Mouse (Mus musculus) cortical plate, adult 2 months (tissue): Measurements from ENCODE around the gene Cenpm.

Experiments used
- CTCF ChIP-seq: fragments of 200-500 bp; IDR thresholded peaks from 2 replicates; pipeline ENCODE4 v1.5.1; 2011; ENCODE audit warnings: mild to moderate bottlenecking, control low read depth, low read length; ENCODE audit not compliant: insufficient read depth; ENCODE audit errors: extremely low read depth
- POLR2A ChIP-seq: fragments of 200-500 bp; IDR thresholded peaks from 2 replicates; pipeline ENCODE4 v1.6.1; 2011; ENCODE audit warnings: mild to moderate bottlenecking, low read length, control low read depth; ENCODE audit not compliant: insufficient read depth; ENCODE audit errors: extremely low read depth

DNA sequence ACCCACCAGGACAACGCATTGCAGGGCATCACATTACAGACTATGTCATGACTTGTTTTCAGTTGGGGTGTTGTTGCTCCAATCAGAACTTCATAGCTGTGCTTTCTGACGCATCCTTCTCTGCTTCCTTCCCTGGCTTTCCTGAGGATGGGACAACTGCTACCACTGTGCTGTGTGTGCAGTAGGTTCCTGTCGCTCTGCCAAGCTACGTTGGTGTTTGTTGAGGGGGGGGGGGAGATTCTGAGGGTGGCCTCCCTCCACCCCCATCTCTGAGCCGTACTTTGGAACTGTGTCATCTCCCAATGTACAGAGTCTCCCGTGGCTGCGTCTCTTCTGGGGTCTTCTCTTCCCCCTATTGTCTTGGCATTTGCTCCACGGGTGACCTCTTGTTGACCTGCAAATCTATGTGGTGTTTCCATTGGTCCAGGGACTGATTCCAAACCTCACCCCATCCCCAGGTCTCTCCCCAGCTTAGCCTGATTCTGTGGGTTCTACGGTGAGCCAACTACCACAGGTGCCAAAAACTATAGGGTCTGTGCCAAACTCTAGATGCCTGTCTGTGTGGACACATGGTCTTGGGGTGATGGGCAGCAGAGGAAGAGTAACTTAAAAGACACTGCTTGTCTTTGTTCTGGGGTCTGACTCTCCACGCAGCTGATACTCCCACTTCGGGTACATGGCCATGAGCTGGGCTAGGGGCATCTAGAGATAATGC, 29.1 kb downstream of the Cenpm start:
- no peak for TF ChIP-seq CTCF
- no peak for TF ChIP-seq POLR2A
